Mouse (Mus musculus): ENCODE data around the gene Eif5a2. TPM values are rescaled to one million over a fixed set of nuclear protein-coding genes. Genes with fewer than 3 reads are reported as not detected.
A peak's percentile ranks its signal among the peaks of the same experiment; 100 is the strongest.

The Eif5a2 gene
- total and polyA plus RNA-seq, 3 experiments, result 6.1 to 7.3 TPM; not detected in 1

- TF ChIP-seq ELF1 (IDR thresholded peaks at IDR 0.05; ENCODE audit: low read depth, low read length) (no peak), NRF1 (IDR thresholded peaks at IDR 0.05; ENCODE audit: insufficient read depth, low read depth, low read length, poor library complexity, severe bottlenecking) (no peak), ZKSCAN1 (IDR thresholded peaks at IDR 0.05; ENCODE audit: low read depth, low read length) (no peak), POLR2AphosphoS5 (IDR thresholded peaks at IDR 0.05; ENCODE audit: borderline replicate concordance, low read depth, low read length) (no peak), NELFE (IDR thresholded peaks at IDR 0.05; ENCODE audit: low read depth, low read length) (no peak), CHD2 (IDR thresholded peaks at IDR 0.05; ENCODE audit: low read length) (no peak), SIN3A (IDR thresholded peaks at IDR 0.05; ENCODE audit: low read length) (no peak), EP300 (IDR thresholded peaks at IDR 0.05; ENCODE audit: low read depth in 1 of 2, low read length in 2 of 2) (peak; percentile 77 to 81), GATA1 (IDR thresholded peaks at IDR 0.05; ENCODE audit: low read depth, low read length) (peak; percentile 90), MYB (IDR thresholded peaks at IDR 0.05; ENCODE audit: low read depth, low read length) (no peak), TBP (IDR thresholded peaks at IDR 0.05; ENCODE audit: low read depth, low read length) (no peak), E2F4 (IDR thresholded peaks at IDR 0.05; ENCODE audit: borderline replicate concordance, low read depth, low read length) (no peak), MXI1 (IDR thresholded peaks at IDR 0.05; ENCODE audit: low read depth, low read length) (peak; percentile 49; the same call in 1 of the 2 replicates), MYC (IDR thresholded peaks at IDR 0.05; ENCODE audit: low read depth, low read length) (peak; percentile 57; the same call in 1 of the 2 replicates), CHD1 (IDR thresholded peaks at IDR 0.05; ENCODE audit: low read depth, low read length) (no peak), JUND (IDR thresholded peaks at IDR 0.05; ENCODE audit: low read depth, low read length) (no peak), ETS1 (IDR thresholded peaks at IDR 0.05; ENCODE audit: low read depth, low read length) (peak; percentile 60)
Observed at GRCm38 (mm10) chr3:28775958-28776357, 5.1 kb upstream of the Eif5a2 start (continued).

GRCm38 (mm10) chr3:28776491-28776890 lies 4.6 kb upstream of the Eif5a2 start:
- H3K4me1 ChIP-seq (ENCODE audit: control insufficient read depth in 1 of 2, insufficient read depth in 2 of 2, low read length in 2 of 2), result peaks cover 6 to 16% of the 10 kb centered on the region in 2 experiments

More at GRCm38 (mm10) chr3:28776491-28776890, 4.6 kb upstream of the Eif5a2 start:
- Histone ChIP-seq H3K4me3 (ENCODE audit: control insufficient read depth in 1 of 2, insufficient read depth in 1 of 2, low read depth in 2 of 2, low read length in 2 of 2) (no peak overlapping the region), H3K79me2 (ENCODE audit: control insufficient read depth, insufficient read depth, low read length, poor library complexity) (no peaks in the 10 kb centered on the region; the same call in 1 of the 2 replicates), H3K36me3 (ENCODE audit: control insufficient read depth in 1 of 2, insufficient read depth in 2 of 2, low read length in 2 of 2) (peaks cover 0 to 17% of the 10 kb centered on the region in 2 experiments; a peak in 2 of 4 replicates), H3K27ac (ENCODE audit: control insufficient read depth, low read depth, low read length) (peak overlapping the region; percentile 78), H3K9me3 (replicated peaks; ENCODE audit: insufficient read depth, low read length) (no peaks in the 10 kb centered on the region), H3K27me3 (ENCODE audit: control insufficient read depth in 1 of 2, insufficient read depth in 2 of 2, low read length in 2 of 2) (no peaks in the 10 kb centered on the region), H3K9ac (ENCODE audit: control insufficient read depth, low read depth, low read length, poor library complexity, severe bottlenecking) (no peak overlapping the region)
- DNase-seq (ENCODE audit: low read depth, low spot score), result no peak
- no peak for TF ChIP-seq MYB (IDR thresholded peaks at IDR 0.05; ENCODE audit: low read depth, low read length)
- TF ChIP-seq POLR2AphosphoS5 (IDR thresholded peaks at IDR 0.05; ENCODE audit: borderline replicate concordance, low read depth, low read length), result no peak
- no peak for TF ChIP-seq JUND (IDR thresholded peaks at IDR 0.05; ENCODE audit: low read depth, low read length)
- TF ChIP-seq CTCF (IDR thresholded peaks at IDR 0.05 in 2 of 3, conservative IDR thresholded peaks at IDR 0.05 in 1 of 3; ENCODE audit: control insufficient read depth in 1 of 3, insufficient read depth in 1 of 3, low read depth in 2 of 3, low read length in 3 of 3, poor library complexity in 1 of 3, severe bottlenecking in 1 of 3), result no peak
- no peak for TF ChIP-seq ZKSCAN1 (IDR thresholded peaks at IDR 0.05; ENCODE audit: low read depth, low read length)
- no peak for TF ChIP-seq RAD21 (IDR thresholded peaks at IDR 0.05; ENCODE audit: low read depth, low read length)
- TF ChIP-seq KAT2A (conservative IDR thresholded peaks at IDR 0.05; ENCODE audit: low read depth, low read length), result no peak
- no peak for TF ChIP-seq USF1 (IDR thresholded peaks at IDR 0.05; ENCODE audit: low read depth, low read length)
- no peak for TF ChIP-seq SMC3 (IDR thresholded peaks at IDR 0.05; ENCODE audit: low read depth, low read length)
- TF ChIP-seq MAX (IDR thresholded peaks at IDR 0.05; ENCODE audit: low read length), result no peak
- no peak for TF ChIP-seq ZNF384 (IDR thresholded peaks at IDR 0.05; ENCODE audit: low read depth, low read length)
- TF ChIP-seq MXI1 (IDR thresholded peaks at IDR 0.05; ENCODE audit: low read depth, low read length), result no peak
- TF ChIP-seq HCFC1 (IDR thresholded peaks at IDR 0.05; ENCODE audit: low read depth, low read length), result no peak
- no peak for TF ChIP-seq TBP (IDR thresholded peaks at IDR 0.05; ENCODE audit: low read depth, low read length)
- no peak for TF ChIP-seq ZC3H11A (IDR thresholded peaks at IDR 0.05; ENCODE audit: low read depth, low read length)
